Mouse (Mus musculus) CD4-positive, CD25-positive, alpha-beta regulatory T cell, adult 2 months (primary cell): Measurements from ENCODE around the gene Gjd3.

Experiments
- DNase-seq: peaks from one replicate; pipeline ENCODE4 v3.0.0-alpha.2; 2012; ENCODE audit warnings: low read depth, low spot score

Gene Gjd3

DNA sequence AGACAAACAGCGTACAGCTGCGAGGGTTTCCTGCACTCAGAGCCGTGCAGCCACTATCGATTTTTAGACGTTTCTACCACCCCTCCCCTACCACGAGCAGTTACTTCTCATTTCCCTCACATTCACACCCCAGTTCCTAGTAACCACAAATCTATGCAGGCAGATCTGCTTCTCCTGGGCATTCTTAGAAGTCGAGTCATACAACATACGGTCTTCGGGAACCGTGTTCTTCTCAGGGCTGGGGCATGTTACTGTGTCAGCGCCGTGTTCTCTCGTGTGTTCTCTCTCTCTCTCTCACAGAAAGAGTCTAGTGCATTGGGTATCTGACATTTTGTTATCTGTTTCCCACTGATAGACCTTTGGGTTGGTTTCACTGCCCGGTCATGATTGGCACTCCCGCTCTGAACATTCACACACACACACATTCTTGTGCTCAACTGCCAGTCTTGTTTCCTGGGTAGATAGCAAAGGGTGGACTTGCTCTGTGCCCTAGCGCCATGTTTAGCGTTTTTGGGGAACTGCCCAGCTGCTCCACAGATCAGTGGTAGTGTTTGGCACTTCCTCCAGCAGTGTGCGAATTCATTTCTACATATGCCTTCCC, 34.7 kb downstream of the Gjd3 start:
- DNase-seq: peak; percentile 68

DNA sequence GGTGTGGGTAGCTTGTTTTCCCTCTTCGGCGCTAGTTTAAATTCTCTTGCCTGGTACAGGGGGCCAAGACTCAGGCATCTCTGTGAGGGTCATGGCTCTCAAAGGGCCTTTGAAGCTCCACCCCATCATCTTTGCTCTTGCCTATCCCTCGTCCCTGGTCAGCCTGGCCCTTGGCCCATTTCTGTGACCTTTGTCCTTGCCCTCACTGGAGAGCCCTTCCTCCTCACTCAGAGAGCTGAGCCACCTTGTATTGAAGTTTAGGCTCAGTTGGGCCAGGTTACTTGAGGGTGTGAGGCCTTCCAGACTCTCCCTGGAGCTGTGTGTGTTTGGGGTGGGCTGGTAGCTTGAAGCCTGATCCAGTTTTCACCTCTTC, 37.2 kb downstream of the Gjd3 start:
- no peak for DNase-seq

DNA sequence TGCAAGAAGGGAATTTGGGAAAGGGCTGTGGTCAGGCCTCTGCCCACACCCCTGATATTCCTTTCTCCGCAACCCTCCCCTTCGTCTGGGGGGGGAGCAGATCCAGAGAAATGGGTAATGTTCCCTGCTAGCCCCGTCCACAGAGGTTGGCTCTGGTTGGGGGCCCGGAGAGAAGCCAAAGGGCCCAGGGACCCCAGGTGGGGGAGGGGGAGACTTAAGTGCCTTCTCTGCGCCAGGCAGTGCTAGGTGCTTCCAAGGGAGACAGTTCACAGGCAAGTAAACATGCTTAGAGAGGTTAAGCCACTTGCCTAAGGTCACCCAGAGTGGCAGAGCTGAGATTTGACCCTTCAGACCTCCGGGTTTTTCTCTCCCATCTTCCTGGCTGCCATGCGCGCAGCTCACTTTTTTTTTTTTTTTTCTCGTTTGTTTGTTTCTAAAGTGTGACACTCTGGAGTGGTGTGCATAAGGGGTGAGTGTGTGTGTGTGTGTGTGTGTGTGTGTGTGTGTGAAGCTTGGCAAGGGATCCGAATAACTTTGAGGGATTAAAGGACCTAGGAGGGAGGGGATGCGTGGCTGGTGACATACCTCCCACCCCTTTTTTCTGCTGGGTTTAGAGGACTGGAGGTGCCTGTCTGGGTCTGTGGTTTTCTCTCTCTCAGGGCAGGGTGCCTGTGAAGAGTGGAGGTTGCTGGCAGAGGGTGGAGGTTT, 37.8 kb downstream of the Gjd3 start:
- DNase-seq: peak; percentile 84

DNA sequence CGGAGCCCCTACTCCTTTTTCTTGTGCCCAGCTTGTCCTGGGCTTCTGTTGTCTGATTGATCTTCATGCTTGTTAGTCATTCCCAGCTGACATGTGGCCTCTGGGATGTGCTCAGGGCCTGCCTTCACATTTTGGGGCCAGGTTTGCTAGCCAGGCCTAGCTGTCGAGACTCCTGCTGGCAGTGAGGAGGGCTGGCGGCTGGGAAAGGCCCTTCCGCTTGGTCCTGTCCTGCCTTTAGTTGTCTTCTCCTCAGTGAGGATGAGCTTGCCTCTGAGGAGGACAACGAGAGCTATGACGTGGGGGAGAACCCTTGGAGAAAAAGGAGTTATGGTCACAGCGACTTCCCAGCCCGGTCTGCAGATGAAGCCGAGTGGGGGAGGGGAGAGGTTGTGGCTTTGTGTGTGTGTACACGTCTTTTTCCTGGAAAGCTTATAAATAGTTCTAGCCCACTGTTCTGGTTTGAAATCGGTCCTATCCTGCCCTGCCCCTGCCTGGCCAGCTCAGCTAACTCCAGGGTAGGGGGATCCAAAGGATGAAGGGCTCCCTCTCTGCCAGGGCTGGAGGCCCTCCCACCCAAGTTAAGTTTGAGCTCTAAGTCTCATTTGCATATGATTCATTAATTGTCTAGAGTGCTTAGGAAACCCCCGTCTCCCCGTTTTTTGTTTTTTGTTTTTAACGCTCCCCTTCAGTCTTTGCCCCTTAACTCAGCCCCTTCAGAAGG, 38.9 kb downstream of the Gjd3 start:
- peak; percentile 80 for DNase-seq

DNA sequence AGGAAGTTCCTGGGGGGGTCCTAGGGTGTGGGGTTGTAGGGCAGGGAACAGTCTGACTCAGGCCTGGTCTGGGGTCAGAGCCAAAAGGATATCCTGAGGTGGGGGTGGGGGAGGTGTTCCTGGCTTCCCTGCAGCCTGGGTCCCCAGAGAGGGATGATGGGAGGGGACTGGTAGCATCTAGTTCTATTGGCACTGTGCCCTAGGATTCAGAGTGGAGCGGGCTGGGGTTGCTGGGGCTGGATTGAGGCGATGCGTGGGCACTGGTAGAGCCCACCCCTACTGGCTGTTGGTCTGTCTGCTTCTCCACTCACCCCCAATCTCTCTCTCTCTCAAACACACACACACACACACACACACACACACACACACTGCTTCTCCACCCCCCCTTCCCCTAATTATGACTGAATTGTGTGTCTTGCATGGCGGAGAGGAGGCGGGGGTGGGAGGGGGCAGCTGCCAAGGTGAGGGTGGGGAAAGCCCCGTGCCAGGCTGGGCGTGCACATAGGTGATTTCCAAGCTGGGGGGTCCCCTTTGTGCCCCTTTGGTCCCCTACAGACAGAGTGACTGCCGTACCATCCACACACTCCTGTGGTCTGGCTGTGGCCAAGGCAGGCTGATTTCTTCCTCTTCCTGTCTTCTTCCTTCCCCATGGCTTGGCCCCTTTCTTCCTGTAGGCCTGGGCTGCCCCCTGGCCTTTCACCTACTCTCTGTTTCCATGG, 39.7 kb downstream of the Gjd3 start:
- peak; percentile 92 for DNase-seq

DNA sequence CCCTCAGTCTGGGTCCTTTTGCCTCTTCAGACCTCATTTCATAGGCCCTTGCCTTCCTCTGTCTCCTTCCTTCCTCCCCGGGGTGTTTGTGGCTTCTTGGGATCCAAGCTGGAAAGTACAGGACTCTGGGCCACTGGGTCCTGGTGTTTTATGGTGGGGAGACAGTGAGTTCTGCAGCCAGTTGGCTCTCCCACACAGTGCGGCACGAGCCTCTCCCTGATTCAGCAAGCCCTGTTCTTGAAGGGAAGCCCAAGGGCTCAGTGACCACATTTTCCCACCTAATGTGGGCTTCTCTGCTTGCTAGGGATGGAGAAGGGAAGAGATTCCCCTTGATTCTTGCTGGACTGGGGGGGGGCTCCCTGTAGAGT, 40.3 kb downstream of the Gjd3 start:
- DNase-seq: no peak

DNA sequence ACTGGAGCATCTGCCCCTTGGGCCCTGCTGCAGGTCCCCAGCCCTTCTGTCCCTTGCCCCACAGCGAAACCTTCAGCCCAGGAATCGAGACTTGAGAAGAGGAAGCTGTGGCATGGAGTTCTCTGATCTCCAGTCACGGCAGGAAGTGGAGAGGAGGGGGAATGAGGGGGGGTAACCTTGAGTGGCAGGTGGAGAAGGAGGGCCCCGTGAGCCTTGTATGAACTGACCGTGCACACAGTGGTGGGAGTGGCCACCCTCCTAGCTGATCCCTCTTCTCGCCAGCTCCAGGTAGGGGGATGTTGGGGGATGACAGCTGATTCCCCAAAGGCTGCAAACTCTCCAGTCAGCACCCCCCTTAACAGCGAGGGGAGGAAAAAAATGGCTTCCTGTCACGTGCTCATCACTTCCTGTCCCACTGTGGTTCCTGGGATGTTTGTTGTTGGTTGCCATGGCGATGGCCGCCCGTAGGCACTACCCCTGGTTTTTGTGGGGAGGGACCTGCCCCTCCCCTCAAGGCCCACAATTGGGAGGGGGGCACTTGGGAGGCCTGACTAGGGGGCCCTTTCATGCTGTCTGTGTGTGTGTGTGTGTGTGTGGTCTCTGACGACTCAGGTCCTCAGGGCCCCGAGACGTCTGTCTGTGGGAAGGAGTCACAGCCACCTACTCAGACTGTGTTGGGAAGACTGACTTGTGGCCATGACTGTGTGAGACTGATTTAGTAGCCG, 40.8 kb downstream of the Gjd3 start:
- DNase-seq: peak; percentile 99

DNA sequence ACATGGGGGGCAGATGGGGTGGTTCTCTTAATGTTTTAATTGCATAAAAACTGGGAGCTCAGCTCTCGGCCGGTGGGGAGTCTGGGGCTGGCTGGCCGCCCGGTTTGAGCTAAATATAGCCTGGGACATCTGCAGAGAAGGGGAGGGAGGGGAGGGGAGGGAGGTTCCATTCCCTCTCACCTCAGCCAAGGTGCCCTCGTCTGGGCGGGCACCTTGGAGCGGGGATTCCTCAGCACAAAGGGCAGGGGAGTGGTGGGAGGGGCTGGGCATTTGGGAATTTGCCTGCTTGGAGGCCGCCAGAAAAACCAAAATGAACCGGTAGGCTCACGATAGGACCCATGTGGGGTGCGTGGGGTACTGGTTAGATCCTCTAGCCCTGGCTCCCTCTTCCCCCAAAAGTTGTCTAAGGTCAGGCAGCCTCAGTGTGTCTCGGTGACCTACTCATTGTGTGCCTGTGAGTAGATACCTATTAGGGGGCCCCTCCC, 41.4 kb downstream of the Gjd3 start:
- DNase-seq: no peak

DNA sequence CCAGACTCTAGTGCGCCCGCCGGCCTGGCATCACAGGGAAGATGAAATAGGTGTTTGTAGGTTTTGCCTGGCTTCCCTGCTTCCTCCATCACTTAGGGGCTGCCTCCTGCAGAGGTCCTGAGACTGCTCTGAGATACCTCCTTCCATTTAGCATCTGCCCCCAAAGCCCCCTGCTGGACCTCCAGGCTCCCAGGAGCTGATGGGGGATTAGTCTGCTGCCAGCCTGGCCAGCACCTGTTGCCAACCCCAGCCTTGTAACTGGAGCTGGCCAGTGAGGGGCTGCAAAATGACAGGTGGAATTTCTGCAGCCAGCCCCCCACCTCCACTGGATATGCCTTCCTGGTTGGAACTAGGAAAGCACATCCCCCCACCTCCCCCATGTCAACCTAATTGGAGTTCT, 42.0 kb downstream of the Gjd3 start:
- DNase-seq: peak; percentile 38

DNA sequence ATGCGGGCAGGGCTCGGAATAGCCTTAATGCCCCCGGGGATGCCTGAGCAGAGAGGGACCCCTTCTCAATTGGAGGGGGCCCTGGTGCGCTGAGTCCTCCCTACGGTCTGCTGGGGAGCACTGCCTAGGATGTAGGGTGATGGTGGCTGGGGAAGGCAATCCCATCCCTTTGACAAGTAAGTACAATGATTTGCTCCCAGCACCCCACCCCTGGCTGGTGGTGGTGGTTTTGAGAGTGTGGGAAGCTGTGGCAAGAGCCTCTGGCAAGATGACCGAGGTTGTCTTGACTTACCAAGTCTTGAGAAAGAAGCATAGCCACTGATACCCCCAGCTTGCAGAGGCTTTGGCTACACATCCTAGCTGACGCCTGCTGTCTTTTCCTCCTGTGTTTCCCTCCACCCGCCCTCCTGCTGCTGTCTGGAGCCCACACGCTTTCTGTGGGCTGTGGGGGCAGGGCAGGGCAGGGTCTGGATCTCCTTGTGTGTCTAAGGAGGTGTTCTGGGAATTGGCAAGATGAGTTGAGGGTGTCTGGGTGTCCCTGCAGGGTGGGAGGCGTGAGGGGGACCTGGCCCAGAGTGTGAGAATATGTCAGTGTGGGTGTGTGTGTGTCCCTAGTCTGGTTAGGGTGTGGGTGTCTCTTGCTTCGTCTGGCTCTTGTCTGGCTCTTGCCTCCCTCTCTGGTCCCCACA, 42.7 kb downstream of the Gjd3 start:
- peak; percentile 56 for DNase-seq

DNA sequence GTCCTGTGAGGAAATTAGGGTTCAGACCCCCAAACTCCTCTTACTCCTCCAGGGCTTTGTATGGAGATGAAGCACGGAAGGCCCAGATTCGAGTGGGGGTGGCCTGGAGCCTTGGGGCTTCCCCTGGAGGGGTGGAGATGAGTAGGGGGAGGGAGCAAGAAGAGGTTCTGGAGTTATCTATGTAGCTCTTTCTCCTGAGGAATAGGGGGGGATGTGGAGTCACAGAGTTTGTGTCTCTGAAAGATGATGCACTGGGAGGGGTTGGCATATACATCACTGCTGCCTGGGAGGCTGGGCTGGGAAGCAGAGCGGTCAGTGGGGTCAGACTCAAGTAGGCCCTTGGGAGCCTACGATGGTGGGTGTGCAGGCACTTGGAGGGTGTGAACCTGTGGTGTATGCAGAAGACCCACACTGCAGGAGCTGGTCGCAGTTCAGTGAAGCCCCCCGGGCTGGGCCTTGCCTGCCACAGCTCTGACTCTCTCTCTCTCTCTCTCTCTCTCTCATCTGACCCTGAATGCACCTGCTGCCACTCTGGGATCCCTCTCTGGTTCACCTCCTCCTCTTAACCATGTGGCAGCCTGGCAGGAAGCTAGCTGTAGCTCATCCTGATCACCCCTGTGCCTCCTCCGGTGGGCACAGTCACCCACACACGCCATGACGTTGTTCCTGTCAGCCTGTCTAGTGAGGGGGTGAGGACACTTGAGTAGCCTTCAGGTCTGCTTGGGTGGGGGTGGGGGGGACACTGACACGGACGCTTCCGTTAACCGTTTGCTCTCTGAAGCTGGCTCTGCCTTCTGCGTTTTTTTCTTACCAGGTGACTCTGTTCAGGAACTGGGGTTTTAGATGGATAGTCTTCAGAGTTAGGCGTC, 43.5 kb downstream of the Gjd3 start:
- DNase-seq: peak; percentile 83

DNA sequence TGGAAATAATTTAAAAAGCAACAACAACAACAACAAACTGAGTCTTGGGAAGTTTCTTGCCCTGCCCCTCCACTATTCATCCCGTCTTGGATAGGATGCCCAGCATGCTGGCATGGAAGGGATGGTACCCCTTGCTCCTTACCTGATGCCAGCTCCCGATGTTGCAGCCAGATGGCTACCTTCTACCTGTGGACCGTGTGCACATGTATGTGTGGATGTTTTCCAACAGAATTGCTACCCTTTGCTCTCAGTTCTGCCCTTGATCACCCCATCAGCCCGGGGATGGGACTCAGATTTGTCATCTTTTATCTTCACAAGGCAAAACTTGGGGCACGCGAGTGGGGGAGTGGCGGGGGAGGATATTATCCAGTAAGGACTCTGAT, 44.1 kb downstream of the Gjd3 start:
- no peak for DNase-seq

DNA sequence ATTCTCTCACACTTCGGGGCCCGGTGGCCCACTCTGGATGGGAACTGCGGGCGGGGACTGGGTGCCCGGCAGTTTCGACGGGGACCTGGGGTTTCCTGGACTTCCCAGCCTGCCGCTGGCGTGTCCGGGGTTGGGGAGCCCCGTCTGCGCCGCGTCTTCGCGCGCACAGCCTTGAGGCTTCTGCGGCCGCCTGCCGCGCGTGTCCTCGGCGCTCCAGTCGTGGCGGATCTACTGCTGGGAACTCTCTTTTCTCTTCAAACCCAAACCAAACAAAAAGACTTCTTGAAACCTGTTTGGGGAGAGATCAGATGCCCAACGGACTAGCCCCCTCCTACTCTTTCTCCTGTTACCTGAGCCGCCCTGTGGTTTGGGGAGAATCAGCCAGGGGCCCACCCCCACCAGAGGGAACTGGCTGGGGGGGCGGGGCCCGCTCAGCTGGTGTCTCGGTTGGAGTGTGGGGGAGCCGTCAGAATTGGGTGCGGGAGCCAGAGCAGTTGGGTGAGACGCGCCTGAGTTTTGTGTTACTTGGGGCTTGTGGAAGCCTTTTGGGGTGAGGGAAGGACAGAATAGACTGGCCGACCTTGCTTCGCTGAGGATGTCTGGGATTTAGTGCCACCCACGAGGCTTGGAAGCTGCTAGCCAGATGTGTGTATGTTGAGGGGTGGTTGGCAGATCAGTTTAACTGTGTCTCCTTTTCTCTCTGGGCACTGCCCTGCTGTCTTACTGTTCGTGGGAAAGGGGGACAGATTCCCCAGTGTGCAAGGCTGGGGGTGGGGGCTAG, 44.7 kb downstream of the Gjd3 start:
- DNase-seq: peak; percentile 82

DNA sequence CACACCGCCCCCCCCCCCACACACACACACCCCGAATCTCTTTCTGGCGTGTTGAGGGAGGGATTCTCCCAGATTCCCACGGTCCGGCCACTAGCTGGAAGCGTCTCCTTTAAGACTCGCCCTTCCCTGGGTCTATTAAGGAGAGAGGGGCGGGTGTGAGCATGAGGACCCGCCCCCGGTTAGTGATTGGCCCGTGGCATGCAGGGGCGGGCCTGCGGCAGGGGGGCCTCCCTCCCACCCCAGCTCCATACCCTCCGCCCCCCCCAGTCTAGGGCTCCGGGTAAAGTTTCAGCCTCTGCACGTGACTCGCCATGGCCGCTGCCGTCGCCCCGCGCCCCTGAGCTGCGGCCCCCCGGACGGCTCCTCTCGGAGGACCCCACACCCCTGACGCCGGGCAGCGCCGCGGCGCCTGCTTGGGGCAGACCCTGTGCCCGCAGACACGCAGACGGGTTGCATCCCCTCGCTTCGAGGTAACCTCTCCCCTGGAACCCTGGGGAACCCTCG, 45.4 kb downstream of the Gjd3 start:
- peak; percentile 94 for DNase-seq

DNA sequence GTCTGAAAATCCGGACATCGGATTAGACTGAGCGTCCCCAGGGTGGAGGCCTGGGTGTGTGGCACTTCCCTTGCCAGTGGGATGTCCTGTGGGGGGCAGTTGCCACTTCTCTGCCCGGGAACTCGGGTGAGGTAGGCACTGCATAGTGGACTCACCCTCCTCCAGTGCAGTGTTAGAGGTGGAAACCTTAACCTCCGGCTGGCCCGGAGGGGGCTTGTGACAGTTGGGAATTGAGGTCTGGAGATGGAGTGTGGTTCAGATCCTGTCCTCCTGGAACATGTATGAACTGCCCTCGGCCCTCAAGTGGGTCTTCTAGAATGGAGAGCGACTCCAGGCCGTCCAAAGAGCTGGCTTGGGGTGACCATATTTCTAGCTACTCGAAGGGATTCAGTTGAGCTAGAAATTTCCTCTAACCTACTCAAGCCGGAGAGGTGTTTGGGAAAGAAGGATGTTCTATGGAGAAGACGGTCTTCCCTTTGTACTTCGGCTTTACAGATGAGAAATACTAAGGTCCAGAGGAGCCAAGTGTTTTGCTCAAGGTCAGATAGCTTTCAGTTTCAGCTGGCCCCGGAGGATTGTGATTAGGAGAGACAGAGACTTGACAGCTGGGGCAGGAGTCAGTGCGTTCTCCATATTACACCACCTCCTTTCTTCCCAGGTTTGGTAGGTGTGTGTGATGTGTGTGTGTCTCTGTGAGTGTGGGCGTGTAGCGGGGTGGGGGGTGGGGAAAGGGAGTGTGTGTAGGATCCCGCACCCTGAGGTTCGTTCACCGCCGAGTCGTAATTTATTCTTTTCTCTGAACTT, 46.0 kb downstream of the Gjd3 start:
- DNase-seq: no peak

DNA sequence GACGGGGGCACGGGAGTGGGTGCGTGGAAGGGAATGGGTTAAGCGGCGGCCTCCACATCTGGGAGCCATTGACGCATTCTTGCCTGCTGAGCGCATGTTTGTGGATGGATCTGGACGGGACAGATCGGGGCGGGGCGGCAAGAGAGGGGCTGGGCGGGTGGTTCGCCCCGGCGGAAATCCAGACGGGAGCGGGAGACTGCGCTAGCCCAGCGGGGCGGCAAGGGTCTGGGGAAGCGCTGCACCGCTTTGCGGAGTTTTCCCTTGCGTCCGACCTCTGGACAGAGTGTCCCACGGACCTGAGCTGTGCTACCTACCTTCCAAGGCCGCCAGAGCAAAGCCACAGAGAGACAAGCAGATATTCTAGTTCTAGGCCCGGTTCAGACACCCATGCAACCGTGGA, 46.6 kb downstream of the Gjd3 start:
- no peak for DNase-seq

DNA sequence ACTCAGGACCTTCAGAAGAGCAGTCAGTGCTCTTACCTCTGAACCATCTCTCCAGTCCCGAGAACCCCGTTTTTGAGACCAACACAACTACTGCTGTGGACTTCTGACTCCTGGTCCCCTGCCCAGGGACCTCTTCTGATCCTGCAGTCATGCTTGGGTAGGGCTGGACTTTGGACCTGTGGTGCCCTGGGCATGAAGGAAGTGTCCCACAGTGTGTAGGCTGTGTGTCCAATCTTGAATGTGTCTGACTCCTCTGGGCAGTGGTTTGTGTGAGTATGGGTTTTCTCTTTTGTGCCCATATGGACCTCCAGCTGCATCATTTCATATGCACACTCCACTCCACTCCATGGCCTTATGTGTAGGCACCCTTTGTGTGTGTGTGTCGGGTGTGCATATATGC, 47.7 kb downstream of the Gjd3 start:
- DNase-seq: no peak

DNA sequence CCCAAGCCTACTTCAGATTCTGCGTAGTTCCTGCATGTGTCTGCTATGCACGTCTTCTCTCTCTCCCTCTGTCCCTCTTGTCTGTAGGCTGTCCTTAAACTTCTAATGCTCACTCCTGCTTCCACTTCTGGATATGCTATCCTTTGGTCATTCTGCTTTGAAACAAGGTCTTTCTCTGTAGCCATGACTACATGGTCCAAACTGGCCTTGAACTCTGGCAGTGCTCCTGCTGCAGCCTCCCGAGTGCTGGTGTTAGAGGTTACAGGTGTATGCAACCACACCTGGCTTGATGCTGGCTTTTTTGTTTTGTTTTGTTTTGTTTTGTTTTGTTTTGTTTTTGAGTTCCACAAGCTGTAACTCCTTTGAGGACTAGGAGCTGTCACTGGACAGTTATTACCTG, 48.4 kb downstream of the Gjd3 start:
- no peak for DNase-seq
